Mouse (Mus musculus) E14TG2a.4 (cell line): ENCODE measurements around the gene Wdr46.

ENCODE experiments used
- CTCF ChIP-seq: conservative IDR thresholded peaks from 2 replicates; pipeline ENCODE4 v1.5.1; 2014; ENCODE audit warnings: low read length
- POU5F1 ChIP-seq: IDR thresholded peaks from 2 replicates; pipeline ENCODE4 v1.6.1; 2014; ENCODE audit warnings: low read length, borderline replicate concordance

DNA sequence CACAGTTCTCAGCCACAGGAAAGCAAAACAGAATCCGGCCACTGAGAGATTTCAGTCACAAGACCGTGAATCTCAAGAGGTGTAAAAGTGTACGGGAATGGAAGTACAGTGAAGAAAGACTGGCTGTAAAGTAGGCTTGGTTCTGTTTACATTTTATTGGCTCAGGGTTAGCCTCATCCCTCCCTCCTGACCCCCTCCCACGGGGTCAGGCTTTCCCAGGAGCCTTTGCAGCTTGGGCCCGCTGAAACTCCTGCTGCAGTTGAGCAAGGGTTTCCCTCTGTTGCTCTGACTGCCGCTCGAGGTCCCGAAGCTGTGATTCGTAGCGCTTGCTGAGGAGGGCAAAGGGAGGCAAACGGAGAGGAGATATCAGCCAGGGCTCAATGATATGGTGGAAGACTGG, 1.7 kb upstream of the Wdr46 start:
- TF ChIP-seq CTCF (no peak), POU5F1 (no peak)
